Mouse (Mus musculus) thymus, postnatal 0 days (tissue): ENCODE results near the gene Tnnc1. TPM values are rescaled to one million over a fixed set of nuclear protein-coding genes. Genes with fewer than 3 reads are reported as not detected.

Experiments
- DNase-seq: peaks from one replicate; pipeline ENCODE4 v3.0.0-alpha.2; 2015; ENCODE audit warnings: low spot score
- polyA plus RNA-seq: library from polyadenylated mRNA; unstranded; fragments of >200 nt; fragmentation: Nextera tagmentation; extraction: Ambion mirVana; gene quantifications from 2 replicates; pipeline ENCODE4 v1.2.1, GENCODE M21; 2015

Tnnc1 gene
- polyA plus RNA-seq, 1 experiment from 2014 or later: 5.0 TPM

- DNase-seq: no peak
Measured at GRCm38 (mm10) chr14:31212499-31212898, 4.4 kb downstream of the Tnnc1 start.

GRCm38 (mm10) chr14:31213868-31214267 is 5.8 kb downstream of the Tnnc1 start:
- DNase-seq: no peak

- DNase-seq: no peak
Measured at GRCm38 (mm10) chr14:31214684-31215083, 6.6 kb downstream of the Tnnc1 start.

DNA sequence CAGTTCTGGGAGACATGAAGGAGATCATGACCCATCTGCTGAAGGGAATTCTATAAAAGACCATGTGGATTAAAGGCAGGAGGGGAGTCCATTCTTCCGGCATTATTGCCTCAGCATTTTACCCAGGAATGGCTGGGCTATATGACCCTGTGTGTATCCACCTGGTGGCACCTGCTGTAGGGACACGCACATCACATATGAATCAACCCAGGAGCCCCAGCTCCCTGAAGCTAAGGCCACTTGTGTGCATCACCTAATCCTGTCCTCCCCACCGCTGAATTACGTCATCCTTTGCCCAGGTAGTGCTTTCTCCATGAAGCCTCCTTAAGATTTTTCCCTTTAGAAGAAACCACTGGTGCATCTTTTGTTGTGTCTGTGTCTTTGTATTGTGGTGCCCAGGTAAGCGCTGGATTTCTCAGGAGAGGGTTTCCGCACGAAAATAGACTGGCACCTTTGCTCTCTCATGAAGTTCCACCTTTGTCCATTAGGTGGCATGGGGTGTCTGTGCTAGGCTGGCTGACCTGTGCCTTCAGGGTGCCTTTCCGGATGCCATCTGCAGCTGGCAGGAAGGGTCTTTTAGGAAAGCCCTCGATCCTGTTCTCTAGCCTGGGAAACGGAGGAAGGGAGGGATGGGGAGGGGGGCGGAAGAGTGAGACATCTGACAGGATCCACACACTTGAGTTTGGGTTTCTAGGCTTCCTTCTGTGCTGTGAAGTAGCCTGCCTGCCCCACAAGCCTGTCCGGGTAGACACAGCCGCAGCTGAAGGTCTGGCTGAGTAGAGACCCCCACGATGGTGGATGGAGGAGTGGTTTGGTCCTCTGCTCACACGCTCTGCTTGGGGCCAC is 7.3 kb downstream of the Tnnc1 start:
- peak; percentile 80 for DNase-seq

GRCm38 (mm10) chr14:31216846-31217245 is 8.7 kb downstream of the Tnnc1 start, which contains the start of gene Nisch:
Gene Nisch, minus strand, starts transcription at chr14:31216946.
- DNase-seq: no peak

DNA sequence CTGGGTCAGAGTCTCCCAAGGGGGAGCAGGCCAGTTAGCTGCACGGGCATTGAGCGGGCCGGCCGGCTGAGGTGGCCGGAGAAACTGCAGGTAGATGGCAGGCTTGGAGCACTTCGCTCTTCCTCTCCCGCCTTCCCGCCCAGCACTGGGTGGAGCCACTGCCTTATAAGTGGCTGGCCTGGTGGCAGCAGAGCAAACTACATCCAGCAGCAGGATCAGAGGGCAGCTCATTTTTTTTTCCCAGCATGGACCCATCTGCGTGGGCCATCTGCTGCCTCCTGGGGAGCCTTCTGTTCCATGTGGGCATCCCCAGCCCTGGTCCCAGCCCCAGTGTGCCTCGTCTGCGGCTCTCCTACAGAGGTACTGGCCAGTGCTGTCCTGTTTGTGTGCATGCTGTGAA is 9.6 kb downstream of the Tnnc1 start, which contains the start of gene Sema3g:
Gene Sema3g (plus strand): TSS at position 195 of the 400 bp plus-strand sequence.
- no peak for DNase-seq

GRCm38 (mm10) chr14:31226978-31227377 is 18.9 kb downstream of the Tnnc1 start:
- DNase-seq: no peak

DNA sequence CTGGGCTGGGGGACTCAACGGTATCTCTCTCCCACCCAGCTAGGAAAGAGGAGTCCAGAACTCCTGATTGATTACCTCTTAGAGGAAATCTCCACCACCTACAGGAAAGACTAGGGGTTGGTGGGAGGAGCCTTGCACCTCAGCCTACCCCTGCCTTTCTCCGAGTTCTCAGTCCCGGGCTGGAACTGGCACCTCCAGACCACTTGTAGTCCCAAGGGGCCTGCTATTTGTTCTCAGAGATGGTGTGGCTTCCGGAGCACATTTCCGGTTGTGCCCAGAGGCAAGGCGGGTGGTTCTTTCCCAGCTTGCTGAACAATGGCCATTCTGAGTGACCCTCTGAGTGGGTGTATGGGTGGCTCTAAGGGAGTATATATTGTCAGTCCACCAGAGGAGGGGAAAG is 20.1 kb downstream of the Tnnc1 start:
- no peak for DNase-seq

DNA sequence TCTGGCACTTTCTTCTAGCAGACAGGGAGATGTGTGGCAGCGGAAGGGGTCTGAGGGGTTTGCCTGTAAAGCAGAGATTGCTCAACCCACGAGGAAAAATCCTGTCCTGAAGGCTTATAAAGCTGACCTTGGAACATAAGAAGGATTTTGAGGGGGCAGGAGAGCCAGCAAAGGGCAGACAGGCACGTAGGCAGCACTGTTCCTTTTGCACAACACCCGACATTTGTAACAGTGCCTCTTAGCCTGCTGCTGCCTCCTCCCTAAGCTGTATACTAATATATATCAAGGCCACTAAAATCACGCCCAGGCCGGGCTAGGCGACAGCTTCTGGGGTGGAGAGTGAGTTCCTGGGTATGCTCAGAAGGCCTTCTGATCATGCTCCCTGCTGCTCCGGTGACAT is 22.3 kb downstream of the Tnnc1 start:
- no peak for DNase-seq

DNA sequence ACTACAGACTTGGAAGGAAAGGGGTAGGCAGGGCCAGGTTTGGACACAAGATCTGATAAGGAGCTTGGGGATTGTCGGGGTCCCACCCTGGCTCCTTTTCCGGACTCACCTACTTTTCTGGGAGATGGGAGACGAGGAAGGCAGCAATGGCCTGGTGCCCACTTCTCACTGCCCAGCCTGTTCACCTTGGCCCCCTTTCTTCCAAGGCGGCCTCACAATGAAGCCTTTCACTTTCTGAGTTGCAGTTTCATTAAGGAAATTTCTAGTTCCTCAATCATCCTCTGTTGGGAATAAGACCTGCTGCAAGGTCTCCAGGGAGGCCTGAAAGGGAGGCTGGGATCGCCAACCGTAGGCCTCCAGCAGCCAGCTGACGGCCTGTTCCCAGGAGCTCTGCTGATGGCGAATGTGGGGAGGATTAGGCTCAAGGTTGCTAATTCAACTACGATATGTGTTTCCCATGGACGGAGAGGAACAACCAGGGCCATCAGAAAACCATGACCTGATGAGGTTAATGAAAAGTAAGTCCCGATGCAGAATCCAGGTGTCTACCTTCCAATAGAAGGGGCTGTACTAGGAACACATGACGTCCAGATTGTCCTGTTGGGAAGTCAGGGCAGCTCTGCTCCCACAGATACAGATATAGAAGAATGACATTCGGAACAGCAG is 24.4 kb downstream of the Tnnc1 start:
- DNase-seq: no peak

DNA sequence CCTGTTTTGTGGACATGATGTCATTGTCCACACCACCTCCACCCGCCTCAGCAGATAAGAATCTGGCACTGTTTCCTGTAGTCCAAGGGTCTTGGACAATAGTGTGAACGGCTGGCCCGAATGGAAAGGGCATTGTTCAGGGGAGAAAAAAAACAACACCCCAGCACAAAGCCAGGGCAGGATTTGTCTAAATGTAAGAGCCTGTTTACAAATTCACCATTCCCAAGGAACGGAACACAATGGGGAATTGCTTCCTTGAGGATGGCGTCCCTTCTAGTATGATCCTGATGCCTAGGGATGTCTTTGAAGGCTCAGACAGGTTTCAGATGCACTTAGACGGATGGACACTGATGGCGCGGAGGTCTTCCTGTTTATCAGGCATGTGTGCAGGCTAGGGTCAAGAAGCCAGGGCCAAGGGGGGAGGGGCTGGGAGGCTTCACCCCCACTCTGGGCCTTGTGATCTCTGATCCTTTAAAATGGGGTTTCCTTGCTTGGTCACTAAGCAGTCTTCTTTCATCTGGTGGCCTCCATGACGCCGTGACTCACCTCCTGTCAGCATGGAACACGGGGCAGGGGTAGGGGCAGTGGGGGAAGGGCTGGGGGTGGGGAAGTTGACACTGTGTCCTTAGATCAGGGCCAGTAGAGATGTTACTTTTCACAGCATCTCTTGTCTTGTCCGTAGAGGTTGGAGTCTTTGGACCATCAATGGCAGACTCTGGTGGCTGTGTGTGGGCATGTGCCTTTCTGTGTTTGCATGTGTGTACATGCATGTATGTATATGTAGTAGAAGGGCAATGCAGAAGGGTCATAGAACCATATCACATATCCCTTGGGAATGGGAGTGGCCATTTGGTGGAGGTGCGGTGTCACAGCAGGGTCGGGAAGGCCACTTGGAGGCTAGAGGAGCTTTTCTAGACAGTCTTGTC is 25.2 kb downstream of the Tnnc1 start:
- DNase-seq: no peak

DNA sequence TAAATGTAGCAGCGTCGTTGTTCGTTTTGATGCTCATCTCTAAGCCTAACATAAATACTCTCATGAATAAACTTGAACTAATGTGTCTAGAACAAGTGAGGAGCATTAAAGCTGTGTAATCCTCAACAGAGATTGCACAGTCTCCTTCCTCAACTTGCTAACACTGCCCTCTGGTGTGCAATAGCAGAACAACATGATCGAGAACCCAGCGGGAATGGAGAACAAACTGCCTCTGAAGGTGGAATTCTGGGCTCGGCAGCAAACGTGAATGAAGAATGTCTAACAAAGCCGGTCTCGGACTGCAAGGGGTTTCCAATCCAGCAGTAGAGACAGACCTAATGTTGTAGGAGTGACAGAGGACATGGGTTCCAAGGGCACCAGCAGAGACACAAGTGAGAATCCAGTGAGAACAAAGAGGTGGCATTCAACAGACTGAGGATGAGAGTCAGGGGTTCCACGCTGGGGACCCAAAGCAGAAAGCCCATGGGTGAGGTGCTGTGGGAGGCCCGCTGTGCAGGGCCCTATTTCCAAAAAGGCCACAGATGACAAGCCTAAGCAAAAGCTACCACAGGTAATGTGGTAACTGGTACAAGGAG is 26.0 kb downstream of the Tnnc1 start:
- DNase-seq: peak; percentile 71

DNA sequence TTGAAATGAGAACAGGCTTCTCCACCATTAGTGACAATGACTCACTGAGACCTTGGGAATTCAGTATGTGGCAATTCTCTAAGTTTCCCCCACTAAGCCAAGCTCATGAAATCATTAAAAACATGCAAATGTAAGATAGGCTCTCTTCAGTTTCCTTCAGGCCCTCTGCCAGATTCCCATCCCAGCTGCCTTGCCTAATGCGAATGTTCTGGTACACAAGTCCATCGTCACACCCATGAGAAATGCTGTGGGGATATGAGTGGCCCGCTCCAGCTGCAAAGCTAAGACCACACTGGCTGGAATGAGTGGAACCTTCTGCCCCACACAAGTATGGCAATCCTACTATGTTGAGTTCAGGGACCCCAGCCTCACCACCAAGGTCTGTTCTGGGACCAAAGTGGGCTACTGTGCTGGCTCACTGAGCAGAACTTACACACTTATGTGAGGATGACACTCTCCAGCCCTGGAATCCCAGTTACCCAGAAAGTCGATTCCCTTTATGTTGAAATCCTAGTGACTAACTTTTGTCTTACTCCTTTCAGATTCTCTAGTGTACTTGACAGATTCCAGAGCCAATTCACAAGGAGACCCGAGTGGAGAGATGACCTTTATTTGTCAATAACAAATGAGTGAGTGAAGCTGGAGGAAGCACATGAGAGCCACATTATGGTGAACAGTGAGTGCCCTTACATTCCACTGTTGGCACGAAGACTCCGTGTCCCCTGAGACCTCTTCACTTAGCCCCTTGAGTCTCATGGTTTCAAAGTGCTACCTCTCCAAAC is 29.2 kb downstream of the Tnnc1 start:
- DNase-seq: no peak

GRCm38 (mm10) chr14:31240528-31240927 is 32.4 kb downstream of the Tnnc1 start:
- DNase-seq: no peak

DNA sequence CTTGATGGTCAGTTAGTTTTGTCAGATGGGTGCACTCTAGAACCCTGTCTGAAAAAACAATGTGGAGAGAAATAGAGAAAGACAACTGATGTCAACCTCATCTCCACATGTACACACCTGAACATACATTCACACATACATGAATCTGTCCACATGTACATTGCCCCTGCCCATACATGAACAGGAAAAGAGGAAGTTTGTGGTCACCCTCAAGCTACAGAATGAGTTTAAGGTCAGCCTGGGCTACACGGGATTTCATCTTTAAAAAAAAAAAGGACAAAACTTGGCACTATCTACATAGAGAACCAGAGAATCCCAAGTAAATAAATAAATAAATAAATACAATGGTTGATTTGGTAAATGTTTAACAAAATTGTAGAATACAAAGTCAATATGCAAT is 36.7 kb downstream of the Tnnc1 start:
- no peak for DNase-seq

GRCm38 (mm10) chr14:31245946-31246345 is 37.8 kb downstream of the Tnnc1 start:
- no peak for DNase-seq

- no peak for DNase-seq
Measured at GRCm38 (mm10) chr14:31248396-31248795, 40.3 kb downstream of the Tnnc1 start.

DNA sequence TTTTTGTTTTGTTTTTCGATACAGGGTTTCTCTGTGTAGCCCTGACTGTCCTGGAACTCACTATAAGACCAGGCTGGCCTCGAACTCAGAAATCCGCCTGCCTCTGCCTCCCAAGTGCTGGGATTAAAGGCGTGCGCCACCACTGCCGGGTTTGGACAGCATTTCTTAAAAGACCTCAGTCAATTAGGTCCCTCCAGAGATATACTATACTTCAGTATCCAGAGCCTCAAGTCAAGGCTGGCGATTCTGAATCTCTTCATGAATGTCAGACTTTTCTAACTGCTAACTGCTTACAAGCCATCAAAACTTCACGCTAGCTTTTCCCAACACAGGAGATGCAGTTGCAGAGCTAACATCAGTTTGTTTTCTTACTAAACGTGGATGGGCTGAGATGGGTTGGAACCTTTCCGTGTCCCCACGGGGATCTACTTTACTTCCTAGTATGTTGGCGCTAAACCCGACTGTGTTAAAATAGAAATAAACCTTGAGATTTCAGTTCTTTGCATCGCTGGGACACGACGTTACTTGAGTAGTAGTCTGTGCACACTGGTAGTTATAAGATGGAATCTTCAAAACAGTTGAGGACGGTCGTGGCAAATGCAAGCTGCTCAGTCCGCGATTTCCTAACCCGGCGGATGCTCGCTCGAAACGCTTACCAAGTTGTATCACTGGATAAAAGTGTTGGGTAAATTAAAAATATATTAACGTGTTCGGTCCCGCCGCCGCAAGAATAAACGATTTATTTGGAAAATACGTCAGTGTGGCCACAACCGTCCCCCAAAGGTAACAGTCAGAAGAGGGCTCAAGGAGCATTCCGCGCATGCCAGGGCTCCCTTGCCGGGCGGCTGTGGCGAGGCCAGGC is 42.3 kb downstream of the Tnnc1 start:
- DNase-seq: no peak

GRCm38 (mm10) chr14:31251084-31251604 is 43.0 kb downstream of the Tnnc1 start, which contains the start of the genes Phf7 and Bap1:
Gene Phf7, minus strand, starts transcription at chr14:31251317.
Gene Bap1, plus strand, starts transcription at chr14:31251450.
- DNase-seq: peak; percentile 97
